Mouse (Mus musculus): ENCODE measurements at regions not wholly inside any gene's neighbourhood (a gene's known extent, or its start where the extent isn't known, plus 50 kb on each side); places are given as distances from the start of the nearest gene placed in this dataset.

DNA sequence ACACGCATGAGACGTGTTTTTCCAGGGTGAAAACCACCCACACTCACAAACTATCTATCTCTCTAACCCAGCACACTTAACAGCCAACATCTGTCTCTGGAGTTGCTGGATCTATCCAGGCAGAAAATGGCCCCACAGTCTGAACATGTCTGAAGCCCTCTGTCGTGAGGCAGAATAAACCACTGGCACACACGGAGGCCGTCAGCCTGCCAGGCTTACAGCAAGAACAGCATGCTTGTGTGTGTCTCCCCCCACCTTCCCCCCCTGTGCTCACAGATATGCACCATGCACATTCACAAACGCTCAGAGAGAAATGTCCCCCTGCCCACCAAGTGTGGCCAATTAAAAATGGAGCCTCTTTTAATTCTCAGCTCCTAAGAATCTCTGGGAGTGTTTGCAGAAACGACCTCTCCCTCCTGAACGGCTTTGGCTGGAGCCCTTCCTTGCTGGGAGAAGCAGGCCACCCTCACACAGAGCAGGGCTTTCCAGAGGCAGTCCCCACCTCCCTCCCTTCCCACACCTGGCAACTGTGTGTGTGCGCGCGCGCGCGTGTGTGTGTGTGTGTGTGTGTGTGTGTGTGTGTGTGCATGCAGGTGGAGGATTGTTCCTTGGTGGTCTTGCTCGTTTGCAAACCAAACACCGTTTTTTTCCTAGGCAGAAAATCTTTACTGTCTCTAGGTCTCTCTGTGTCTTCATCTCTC lies 88.7 kb downstream of the Edn3 start:
- no peak for ATAC-seq

DNA sequence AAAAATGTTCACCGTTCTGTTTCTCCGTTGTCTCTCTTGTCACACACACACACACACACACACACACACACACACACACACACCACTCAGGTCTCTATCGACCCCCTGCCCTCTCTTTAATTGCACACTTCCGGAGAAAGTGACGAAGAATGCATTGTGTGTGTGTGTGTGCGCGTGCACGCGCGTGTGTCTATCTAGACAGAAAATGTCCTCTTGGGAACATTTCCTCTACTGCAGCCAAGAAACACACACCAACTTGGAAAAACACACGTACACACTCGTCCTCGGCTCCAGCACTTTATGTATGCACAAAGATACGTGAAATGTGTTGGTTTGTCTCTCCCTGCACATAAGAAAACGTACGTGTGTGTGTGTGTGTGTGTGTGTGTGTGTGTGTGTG lies 90.4 kb downstream of the Edn3 start:
- no peak for ATAC-seq

DNA sequence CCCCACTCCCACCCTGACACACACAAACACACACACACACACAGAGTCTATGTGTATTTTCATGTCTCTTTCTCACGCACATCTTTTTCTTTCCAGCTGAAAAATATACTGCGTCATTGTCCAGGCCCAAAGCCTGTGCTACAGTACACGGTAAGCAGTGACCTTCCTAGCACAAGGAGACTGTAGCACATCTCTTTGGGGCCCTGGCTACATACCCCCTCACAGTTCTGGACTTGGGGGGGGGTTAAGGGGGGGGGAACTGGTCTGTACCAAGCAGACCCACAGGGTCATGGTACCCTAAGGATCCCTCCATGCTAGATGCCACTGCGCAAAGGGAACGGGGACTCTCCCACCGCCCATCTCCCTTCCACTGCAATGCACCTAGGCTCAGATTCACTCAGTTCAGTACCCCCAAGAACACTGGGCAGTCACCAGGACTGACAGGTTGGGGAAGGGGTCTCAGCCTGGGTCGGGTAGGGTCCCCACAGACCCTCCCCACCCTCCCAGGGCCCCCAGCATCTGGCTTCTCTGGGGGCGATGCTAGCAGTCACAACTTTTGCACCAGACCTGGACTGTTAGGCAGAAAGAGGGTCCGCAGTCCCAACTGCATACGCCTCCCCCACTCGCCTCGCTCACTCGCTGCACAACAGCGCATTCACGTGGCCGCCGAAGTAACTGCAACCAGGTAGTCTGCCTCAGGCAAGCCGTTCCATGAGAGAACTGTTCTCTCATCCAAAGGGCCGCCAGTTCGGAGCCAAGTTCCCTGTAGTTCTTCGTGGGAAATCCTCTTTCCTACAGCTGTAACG lies 91.3 kb downstream of the Edn3 start:
- ATAC-seq, result peak; percentile 46

DNA sequence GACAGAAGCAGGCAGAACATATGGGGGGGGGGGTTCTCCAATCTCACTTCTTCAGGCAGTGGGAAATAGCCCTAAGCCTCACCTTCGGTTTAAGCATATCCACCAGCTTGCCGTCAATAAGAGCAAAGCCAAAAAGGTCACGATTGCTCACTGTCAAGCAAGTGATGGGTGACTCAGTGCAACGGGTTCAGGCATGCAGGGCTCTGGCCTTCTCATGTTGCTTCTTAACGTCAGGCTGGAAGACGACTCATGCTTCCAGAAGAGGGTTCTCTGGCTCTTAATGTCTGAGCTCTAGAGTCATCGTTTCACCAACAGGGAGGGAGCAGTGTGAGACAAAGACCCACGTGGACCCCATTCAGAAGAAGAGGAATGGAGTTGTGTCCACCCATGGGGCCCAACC lies 93.4 kb downstream of the Edn3 start:
- ATAC-seq, result no peak

DNA sequence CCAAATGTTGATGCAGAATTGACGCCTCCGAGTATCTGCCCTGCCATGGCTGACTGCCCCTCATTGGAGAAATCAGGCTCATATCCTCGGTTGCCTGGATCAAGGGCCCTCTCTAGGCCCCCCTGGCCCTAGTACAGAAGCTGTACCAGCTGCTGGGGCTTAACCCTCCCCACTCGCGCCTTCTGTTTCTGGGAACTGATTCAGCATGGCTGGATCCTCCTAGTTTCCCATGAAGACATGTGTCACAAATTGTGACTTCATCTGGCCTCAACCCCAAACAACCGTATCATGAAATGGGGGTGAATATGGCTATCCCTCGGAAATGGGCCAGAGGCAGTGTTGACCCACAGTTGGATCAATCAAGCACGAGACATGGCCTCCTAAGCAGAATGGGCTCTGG lies 95.1 kb downstream of the Edn3 start:
- ATAC-seq, result no peak

DNA sequence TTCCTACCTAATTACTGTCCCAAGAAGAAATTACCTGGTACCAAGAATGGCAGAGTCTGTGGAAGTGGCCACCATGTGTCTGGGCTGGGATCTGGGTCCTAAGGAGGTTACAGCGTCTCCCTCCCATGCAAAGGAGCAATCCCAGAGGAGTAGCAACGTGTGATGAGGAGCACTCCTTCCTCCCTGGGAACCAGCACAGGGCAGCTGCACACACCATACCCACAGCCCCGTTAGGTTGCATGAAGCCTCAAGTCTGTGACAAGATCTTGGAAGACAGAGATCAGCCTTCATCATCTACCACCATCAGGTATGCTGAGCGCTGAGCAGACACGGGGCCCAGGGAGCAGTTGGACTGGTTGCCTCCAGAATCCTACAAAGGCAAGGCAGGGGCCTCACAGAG lies 95.7 kb downstream of the Edn3 start:
- ATAC-seq, result no peak

DNA sequence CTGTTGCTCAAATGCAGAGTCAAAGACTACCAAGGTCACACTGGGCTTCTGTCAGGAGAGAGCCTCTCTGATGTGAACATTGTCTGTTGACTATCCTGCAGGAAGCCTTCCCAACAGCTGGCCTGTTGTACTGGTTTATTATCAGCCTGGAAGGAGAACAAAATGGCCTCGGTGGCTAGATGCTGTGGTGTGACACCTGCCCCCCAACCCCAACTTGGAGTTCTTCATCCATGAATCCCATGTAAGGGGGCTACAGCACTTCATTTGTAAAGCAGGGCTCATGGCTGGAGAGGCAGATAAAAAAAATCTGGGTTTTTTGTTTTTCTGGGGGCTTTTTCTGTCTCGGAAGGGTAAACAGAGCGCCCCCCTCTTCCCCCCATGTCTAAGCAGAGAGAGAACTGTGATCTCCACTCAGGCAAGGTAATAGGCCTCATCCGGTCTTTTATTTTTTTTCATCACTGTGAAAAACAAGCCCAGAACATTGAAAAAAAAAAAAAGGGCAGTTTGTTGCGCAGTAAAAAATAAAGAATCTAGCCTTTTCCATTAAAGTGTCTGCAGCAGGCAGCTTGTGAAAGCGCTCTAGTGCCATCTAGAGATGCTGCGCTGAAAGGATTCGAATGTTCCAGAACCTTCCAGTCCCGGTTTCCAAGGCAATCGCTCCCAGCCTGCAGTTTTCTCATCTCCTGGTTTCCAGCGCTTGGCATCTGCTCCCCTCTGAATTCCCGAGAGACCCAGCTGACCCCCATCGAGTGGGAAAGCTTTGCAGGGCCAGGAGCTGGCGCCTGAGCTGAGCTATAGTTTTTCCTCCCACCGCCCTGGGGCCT lies 97.8 kb downstream of the Edn3 start:
- ATAC-seq, result peak; percentile 82

DNA sequence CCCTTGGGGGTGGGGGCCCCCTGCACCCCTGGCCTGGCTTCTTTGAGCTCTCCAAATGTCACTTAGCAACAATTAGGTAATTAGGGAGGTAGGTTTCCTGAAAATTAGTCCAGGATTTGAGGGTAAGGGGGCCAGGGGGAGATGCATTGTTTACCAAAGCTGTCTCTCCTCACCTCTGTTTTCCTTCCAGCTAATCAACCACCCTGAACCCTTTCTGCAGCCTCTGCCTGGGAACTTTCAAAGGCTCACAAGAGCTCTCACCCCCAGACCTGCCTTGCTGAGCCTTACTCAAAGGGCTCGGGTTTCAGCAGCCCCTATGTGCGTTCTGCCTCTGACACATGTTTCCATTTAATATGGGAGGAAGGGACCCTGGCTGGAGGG lies 98.4 kb downstream of the Edn3 start:
- no peak for ATAC-seq

DNA sequence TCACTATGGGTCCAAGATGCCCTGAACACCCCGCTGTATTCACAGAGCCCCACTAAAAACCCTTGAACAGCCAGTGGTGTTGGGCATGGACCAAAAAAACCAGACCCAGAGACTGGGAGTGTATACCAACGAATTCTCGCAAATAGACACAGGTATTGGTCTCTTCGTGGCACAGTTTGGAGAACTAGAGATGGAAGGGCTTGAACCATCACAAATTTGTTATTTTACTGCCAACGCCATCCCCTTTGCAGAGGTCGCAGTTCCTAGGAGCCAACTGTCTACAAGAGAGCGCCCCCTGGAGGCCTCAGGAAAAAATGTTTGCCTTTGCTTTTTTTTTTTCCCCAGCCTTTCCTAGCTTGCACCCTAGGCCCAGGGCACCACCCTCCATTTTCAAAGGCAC lies 99.1 kb downstream of the Edn3 start:
- ATAC-seq, result no peak

DNA sequence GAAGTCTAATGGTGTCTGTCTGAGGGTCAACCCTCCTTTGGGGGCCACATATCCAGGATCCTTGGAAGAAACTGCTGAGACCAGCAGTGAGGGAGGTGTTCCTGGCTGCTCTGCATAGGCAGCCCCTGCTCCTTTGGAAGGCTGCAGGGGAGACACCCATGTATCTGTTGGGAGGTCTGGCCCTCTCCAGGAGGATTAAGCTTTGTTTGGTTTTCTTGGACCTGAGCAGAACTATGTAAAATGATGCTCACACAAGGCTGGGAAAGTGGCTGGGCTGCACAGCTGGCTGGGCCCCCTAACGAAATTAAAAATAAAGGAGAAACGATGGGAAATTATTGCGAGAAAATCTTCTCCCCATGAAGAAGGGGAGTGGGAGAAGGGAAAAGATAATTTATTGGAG lies 104.2 kb downstream of the Edn3 start:
- ATAC-seq, result no peak

DNA sequence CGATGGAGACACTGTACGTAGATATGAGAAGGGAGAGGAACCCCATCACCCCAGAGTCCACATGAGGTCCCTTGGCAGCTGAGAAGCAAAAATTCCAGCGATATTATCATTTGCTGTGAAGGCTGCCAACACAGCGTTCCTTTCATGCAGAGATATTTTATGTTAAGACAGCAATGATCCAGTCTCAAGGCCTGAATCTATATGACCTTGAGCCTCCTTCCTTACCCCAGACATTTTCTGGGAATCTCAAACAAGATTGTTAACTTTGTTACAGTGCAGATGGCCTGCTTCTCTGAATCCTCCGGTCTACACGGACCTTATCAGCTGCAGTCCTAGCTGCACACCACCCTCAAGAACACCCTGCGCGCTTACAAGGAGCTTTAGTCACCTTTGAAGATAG lies 106.1 kb downstream of the Edn3 start:
- no peak for ATAC-seq

DNA sequence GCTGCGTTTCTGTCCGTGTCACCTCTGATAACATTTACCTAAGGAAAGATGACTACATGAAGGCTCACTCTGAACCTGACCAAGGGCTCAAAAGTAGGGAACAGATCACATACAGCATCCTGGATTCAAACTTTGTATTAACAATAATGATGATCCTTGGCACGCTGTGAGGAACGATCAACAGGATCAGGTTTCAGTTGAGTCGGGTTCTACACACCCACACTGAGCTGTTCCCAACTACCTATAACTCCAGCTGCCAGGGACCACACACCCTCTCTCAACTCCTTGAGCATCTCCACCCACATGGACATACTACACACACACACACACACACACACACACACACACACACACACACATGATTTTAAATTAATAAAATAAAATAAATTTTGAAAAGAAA lies 107.0 kb downstream of the Edn3 start:
- ATAC-seq, result no peak

DNA sequence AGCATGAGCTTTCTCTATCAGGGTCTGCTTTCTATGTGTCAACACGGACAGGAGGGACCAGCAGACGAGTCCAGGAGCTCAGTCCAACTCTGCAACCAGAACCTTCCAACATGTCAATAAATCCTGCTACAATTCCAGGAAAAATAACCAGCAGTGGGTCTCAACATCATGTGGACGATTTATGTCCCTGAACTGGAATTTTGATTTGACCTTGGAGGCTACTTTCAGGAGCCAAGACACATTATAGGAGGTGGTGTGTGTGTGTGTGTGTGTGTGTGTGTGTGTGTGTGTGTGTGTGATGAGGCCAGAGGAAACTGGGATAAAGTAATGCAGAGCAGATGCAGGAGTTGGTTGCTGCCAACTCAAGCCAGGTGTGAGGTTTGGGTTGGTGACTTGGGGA lies 107.8 kb downstream of the Edn3 start:
- ATAC-seq, result no peak

DNA sequence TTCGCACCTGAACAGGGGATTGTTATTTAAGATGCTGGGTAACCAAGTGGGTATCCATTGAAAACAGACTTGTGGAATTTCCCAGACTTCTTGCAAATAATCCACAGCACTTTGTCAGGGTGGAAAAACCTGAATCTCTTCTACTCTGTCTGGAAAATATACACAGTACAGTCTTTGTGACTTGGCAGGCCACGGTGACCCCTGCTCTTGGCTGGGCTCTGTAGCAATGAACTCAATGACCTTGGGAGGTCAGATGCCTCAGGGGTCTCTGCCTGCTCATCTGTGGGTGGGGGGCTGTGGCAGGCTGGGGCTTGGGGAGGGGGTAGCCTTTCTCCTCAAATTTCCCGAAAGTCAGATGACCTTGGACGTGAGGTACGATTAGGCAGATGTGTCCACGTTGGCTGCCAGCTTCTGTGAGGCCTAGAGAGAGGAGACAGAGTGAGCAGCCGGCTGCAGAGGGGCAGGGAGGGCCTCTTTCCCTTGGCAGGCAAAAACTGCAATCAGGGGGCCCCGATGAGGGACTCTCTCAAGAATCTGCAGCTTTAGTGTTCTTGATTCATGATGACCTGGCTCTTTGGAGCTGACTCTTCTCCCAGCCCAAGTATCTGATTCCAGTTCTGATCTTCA lies 108.4 kb downstream of the Edn3 start:
- no peak for ATAC-seq

DNA sequence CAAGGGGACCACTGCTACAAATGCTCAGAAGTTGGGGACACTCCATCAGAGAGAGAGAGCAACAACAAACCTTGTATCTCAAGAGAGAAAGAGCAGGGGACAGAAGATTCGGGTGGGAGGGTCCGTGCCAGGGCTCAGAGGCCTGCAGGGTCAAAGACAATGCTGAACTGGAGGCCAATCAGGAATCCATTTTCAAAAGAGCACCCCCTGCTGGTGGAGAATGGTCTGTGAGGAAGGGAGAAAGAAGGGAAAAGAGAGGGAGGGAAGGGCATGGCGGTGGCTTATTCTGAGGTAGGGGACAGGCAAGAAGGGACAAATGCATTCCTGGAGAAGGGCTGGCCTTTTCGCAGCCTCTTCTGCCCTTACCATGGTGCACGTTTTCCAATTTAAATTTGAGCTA lies 109.9 kb downstream of the Edn3 start:
- ATAC-seq, result no peak

DNA sequence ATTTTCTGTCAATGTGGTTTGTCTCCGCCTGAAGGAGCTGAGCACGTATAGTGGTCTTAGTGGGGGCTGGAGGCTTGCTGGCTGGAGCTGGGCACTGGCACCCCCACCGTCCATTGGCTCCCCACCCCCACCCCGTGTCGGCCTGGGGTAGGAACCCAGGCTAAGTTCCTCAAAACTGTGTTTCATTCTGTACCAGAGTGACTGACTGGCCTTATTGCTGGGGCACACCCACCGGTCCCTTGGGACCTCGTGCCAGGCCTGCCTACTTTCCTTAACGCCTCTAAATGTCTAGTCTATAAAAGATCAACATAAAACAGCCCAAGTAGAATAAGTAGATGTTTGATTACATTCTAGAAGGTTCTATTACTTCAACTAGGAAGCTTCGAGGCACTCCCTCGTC lies 110.8 kb downstream of the Edn3 start:
- ATAC-seq, result no peak

DNA sequence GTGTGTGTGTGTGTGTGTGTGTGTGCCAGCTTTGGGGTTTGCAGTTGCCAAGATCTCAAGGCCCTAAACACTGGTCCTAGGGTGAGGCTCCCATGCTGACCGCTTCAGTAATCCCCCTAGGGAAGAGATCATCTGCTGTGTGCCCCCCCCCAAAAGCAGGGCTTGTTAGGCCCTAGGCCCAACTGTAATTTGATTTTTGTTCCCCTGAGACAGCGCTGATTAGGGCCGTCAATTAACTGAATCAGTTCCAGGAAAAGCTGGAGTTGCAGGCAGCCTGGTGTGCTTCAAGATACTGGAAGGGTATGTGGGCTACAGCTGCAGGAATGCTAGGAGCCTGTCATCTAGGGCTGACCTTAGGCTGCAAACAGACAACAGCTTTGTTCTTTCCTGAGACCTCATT lies 111.4 kb downstream of the Edn3 start:
- no peak for ATAC-seq

DNA sequence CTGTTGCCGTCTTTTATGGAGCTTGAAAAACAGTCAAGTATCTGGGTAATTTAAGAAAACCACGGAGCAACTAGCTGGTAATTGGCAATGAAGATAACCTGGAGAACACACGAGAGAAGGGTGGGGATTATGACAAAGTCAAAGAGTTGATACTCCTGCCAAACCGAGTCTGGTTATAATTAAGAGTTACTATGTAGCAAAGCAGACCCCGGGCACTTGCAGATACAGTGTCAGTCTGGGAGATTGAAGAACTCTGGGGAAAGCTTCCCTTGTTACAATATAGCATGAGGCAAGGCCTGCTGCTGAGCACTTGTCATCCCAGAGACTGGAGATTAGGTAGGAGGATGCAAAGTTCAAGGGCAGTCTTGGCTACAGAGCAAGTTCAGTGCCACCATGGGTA lies 116.5 kb downstream of the Edn3 start:
- ATAC-seq, result no peak

DNA sequence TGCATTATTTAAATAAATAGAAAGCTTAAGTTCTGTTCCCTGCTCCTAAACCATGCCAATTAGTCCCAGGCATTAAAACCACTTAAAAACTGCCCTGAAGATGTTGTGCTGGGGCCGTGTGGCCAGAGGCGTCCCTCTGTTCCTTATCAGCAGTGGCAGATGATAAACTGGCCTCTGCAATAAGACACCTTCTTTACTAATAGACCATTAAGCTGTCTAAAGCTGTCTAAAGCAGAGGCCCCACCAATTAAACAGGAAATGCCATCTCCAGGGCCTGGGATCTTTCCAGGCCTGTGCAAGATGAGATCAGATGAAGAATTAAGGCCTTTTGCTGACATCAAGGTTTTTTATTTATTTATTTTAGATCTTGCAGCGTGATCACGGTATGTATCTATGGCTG lies 118.6 kb downstream of the Edn3 start:
- no peak for ATAC-seq

DNA sequence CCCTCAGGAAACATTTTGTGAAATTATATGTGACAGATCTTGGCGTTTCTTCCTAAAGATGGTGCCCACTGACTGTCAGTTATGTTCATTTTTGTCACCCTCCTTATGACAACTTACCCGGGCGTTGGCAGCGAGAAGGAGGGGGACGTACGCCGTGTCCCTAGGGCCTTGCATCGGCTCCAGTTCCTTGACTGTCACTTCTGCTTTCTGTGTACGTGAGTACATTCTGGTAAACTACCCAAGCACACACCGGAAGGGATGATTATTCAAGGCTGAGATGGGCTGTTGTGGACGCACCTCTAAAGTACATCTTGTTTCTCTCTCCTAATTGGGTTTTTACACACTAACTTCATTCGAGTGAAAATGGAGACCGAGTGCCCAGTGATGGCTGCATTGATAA lies 120.2 kb downstream of the Edn3 start:
- no peak for ATAC-seq

DNA sequence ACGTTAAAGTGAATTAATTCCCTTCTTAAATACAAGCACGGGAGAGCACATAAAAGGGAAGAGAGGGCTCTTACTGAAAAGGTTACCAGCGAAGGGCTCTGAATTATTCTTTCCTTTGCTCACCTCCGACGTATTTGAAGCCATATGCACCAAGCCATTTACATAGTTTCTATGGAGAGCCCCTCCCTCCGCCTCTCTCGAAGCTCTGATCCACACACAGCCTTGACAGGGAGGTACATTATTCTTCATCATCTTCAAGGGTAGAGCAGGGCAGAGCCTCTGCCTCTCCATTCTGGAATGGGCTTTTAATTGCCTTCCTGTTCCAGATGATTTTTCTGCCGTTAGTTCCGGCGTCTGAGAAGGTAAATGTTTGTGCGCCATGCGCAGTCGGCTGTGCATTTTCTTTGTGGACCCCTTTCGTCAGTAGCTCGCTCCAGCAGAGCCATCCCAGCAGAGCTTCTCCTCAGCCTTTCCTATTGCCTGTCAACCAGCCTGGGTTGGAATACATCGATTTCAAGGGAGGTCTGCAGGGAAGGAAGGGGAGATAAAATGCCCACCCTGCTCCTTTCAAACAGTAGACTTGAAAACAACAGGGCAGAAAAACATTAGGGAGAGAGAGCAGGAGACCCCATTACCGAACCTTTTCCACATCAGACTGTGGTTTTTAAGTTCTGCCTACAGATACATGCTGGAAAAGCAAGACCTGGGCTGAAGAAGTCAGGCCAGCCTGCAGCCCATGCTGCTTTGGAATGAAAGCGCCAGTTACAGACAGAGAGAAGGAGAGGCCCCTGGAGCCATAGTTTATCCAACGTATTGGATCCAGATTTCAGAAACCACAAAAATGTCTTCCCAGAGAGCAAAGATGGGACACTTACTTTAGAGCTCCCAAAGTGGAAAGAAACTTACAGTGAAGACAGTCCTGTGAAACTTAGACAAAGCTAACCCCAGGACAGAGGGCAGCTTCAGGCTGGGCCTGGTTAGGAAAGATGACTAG lies 124.1 kb downstream of the Edn3 start:
- no peak for ATAC-seq

DNA sequence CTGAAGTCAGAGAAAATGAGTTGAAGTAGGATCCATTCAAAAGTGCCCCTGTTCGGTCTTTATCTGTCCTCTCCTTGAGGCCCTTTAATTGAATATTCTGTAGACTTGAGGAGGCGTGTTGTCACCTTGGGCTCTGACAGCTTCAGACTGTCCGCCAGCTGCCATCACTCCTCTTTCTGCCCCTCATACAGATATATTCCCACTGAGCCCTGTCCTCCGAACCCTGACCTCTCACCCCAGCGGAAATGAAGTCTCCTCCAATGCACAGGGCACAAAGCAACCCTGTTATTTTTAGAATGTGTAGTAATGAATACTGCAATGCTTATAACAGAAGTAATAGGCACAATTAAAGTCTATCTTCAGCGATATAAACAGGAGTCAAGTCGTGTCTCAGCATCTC lies 117.4 kb upstream of the Gm14444 start:
- ATAC-seq, result no peak

Measured in inflammation-experienced regulatory T-cells, adult 6 months (primary cell).